Mouse (Mus musculus): ENCODE results near the gene Podn. TPM values are rescaled to one million over a fixed set of nuclear protein-coding genes. Genes with fewer than 3 reads are reported as not detected.

Podn gene
- total RNA-seq, 2 experiments from 2014 or later = 7.2 to 12.6 TPM

DNA sequence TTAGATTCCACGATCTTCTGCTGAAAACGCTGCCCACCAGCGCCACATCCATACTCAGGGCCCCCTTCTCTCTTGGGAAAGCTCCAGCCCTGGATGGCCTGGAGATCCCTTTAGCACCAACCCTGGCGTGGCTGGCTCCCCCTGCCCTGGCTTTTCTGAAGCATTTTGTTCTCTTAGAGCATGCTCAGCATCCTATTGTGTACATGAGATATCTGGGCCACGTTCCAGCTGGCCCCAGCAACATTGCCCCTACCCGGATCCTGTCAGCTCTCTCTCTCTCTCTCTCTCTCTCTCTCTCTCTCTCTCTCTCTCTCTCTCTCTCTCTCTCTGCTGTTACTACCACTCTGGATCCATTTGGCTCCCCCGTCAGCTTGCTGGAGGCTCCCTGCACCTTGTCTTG is 90.9 kb downstream of the Podn start:
- no peak for DNase-seq

DNA sequence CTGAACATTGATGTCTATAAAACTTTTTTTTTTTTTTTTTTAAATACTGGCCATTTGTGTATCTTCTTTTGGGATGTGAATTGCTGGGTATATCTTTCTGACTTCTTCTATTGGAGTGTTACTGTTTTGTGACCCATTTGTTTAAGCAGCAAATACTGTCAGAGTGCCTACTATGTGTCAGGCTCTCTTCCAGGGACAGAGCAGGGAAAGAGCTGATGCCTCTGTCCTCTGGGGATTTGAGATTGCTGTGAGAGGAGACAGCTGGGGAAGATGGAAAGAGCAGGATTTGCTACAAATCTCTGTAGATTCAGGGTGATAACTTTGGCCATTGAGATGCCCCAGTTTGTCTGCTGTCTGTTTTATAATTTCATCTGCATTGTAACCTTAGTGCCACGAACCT is 96.9 kb downstream of the Podn start:
- no peak for DNase-seq

DNA sequence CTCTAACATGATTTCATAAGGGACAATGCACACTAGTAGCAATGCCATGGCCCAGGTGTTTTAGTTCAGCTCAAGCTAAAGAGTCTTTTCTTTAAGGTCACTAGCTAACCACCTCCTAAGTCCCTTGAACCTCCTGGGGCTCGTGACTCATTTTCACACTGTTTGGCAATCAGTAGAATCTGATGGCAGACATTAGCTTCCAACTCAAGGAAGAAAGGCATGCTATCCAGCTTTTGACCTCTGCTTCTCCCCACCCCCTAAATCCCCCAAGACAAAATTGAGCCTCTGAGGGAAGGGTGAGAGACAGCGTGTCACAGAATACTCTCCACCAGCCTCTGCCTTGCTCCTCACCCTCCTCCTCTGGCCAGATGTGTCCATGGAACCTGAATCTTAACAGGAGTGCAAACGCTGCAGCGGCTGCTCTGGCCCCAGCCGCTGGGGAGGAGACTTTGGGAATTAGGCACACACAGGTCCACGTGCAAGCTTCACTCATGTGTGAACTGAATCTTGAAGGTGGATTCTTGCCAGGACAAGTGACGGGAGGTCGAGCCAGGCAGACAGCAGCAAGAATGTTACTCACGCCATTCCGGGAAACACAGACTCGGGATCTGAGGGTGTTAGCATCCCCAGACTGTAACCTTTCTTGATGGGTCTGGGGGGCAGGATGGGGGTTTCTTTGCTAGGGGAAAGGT is 97.5 kb downstream of the Podn start:
- peak; percentile 74 for DNase-seq

DNA sequence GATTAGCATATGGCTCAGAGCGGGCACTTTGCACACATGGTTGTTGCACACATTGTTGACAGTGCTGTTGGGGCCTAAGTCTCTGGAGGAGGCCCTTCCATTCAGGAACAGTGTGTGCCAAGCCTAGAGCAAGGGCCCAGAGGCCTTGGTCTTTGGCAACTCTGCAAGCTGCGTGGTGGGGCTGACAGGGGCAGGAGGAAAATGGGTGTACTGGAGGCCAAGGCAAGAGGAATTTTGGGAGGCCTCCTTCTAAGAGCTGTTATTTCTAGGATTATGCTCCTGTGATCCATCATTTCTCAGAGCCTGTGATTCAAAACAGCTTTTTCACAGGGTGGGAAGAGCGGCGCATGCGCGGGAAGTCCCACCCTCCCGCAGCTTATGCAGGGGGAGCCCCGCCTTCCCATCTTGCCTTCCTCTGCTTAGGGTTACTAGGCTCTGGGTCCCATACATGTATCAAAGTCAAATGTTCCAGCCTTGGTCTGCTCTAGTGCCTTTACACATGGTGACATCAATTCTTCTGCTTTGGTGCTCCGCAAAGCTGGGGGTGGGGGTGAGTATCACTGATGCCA is 99.7 kb downstream of the Podn start:
- DNase-seq = no peak

DNA sequence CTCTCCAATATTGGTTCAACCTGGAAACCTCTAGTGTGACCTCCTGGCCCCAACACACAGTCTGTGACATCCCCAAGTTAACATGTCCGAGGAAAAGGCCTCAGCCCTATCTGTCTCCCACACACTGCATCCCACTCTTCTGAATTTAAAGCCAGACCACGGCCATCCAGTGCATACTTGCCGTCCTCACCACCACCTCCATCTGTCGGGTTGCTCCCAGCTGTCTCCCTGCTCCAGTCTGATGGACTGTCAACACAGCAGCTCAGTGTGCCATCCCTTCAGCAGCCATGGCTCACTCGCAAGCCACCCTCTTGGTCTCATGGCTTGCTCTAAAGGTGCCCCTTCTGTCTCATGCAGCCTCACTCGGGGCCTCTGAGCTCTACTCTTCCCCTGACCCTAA is 100.5 kb downstream of the Podn start:
- no peak for DNase-seq

DNA sequence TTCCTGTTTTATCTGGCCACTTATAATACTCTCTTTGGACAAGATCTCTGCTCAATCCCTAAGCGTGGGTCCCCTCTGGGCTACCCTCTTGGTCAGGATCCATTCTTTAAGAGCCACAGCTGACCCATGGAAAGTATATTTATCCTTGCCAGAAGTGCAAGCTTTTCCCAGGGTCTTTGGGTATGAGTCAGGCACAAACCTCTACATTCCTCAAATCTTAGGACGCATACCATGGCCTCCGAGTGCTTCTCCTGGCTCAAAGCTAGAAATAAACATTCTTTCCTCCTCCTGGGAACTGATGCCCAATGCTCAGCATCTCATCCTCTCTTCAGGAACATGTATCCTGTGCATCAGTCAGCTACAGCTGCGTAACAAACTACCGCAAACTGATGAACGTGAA is 101.2 kb downstream of the Podn start:
- no peak for DNase-seq

DNA sequence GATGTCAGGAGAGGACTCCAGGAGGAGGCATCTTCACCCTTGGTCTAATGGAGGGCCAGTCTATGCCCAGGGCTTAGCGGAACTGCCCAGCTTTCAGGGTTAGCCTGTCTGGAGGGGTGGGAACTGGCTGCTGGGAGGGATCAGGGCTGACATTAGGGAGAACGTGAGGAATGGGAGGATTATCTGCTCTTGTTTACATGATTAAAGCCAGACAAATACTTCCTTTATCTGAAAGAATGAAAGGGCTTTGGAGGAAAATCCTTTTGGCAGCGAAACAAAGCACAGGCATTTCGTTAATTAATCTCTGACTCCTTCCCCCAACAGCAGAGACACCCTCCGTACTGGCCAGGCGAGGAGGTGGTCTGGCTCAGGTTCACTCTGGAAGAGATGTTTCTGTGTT is 104.4 kb downstream of the Podn start:
- no peak for DNase-seq

DNA sequence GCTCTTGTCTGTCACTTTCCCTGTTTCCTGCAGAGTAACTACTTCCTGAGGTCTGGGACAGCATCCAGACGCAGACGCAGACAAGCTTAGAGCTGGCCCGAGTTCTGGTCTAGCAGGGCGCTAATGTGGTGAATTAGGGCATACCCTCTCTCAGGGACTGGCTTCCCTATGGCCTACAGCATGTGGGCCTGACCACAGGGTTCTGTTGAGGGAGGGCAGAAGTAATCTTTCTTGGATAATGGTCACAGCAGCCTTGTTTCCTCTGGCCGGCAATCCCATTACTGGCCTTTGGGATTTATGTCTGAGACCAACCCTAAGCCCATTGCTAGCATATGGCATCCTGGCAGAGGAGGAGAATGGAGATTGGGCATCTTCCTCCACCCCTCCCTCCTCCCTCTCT is 105.4 kb downstream of the Podn start:
- DNase-seq = no peak

DNA sequence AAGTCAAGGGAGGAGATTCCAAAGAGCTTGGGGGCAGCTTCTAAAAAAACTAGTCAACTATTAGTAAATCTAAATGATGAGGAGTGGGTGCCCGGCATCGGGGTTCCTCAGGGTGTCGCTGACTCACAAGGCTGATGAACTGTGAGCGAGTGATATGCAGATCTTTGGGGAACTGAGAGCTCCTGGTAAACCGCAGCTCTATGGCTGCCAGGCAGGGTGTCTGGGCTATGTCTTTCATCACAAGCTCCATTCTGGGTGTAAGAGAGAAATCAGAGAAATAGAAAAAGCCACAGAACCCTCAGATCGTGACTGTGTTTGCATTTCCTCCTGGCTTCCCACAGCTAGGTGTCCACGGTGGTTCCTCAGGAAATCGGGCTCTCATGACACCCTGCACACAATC is 107.3 kb downstream of the Podn start:
- no peak for DNase-seq

DNA sequence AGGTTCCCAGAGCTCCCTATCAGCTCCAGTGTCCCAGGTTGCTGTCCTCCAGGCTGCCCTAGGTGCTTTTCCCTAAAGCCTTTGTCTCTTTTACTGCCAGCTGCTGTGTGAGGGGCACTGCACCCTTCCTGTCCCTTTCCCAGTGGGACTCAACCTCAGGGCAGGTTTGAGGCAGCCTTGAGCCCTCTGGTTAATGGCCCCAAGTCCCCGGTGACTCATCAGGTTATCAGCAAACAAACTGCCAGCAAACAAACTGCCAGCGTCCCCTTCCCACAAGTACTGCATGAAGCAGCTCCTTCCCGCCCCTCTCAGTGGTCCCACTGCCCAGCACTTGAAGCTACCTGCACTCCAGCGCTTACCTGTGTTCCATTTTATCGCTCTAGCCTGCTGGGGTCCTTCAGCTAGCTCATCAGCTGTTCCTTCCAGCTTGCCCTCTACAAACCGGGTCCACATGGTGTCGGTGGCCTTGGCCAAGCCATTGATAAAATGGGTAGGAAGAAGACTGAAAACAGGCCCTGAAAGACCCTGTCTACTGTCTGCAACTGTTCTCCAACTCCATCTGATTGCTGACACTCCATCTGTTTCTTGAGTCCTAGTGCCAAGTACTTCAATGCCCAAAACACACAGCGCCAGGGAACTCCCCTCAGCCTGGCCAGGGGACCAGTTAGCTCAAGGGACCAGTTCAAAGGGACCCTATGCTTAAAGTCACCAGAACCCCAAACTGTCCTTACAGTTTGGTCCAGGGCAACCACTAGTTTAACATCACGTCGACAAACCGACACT is 109.7 kb downstream of the Podn start:
- DNase-seq = no peak

DNA sequence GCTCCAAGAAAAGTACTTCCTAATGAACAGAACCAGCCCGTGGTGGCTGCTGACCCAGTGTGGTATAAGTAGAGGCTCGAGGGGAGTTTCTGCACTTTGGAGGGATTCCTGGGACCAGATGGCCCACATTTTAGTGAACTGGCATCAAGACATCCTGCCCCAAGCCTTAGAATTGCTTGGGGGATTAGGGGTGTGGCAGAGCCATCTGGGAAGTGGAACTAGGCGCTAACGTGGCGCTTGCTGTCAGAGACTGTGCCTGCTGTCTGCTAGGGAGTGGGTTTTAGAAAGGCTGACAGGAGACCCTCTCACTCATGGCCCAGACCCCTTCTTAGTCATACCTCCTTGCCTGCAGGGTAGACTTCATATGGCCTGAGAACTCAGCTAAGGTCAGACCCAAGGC is 110.4 kb downstream of the Podn start:
- DNase-seq = no peak

DNA sequence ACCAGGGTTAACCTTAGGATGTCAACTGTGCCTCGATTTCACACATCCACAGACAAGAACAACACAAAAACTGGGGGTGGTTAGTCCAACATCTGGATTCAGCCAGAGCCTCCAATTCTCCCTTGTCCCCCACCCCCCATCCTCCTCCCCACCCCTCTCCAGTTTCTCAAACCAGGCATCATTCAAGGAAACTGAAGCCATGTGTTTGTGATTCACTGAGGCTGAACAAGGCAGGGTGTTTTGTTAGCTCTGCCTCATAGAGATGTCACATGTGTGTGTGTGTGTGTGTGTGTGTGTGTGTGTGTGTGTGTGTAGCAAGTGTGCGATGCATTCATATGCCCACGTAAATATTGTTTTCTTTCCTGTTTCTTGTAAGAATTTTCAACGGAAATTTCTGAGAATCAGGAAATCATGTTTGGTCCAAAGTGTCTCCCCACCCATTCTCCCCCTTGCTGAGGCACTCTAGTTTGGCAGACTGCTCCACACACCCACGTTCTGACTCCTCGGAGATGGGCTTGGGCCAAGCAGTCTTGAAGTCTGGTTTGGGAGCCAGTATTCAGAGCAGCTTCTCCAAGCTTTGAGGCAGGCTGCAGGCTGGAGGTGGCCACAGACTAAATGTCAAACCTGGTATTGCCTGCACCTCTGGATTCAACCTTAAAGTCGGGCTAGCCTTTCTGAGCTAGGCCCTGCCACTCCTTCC is 111.8 kb downstream of the Podn start:
- DNase-seq = peak; percentile 80

DNA sequence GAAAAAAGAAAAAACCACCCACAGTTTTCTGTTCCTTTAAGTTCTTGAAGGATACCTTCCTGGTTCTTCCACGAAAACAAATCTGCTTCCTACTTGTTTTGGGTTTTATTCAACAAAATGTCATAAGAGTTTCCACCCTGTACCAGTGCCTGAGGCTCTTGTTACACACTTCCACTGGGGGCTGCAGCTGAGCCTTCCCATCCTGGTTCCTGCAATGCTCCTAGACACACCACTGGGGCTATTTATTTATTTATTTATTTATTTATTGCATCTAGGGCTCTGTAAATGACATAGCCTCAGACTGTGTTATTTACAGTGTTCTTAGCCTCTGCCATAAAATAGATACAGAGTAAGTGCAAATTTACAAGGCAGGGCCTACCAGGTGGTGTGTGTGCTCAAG is 112.5 kb downstream of the Podn start:
- DNase-seq = no peak

DNA sequence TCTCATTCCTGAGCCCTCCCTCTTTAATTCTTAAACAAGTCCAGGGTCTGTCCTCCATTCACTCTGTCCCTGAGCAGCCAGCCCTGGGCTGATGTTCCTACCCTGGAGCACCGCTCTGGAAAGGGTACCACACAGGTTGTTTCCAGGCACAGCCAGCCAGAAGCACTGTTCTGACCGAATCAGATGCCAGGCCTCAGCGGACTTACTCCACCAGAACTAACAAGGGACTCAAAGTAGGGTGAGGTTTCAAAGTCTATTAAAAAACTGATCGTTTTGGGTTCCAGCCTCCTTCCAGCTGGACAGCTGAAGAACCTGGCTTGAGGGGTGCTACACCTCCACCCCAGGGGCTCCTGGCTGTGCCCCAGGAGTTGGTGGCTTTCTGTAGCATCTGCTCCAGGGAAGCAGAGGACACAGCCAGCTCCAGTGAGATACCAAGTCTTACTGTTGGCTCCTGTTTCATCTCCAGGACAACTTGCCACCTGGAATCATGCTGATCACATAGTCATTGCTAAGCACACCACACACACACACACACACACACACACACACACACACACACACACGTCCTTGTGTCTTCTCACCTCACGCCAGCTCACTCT is 116.1 kb downstream of the Podn start:
- DNase-seq = no peak

DNA sequence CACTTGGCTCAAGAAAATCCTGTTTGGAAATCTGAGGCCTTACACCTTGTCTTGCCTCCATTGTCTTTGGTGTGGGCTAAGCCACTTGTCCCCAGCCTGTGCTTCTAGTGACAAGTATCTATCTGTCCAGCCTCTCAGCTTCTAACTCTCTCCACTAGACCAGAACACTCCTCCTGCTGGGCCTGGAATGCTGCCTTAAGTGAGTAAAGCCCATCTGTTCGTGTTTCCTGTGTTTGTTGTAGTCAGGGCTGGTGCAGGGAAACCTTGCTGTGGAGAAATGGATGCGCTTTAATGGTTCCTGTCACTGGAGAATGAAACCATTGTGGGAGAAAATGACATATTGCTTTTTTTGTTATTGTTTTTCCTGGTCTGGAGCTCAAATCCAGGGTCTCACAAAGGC is 116.7 kb downstream of the Podn start:
- no peak for DNase-seq

DNA sequence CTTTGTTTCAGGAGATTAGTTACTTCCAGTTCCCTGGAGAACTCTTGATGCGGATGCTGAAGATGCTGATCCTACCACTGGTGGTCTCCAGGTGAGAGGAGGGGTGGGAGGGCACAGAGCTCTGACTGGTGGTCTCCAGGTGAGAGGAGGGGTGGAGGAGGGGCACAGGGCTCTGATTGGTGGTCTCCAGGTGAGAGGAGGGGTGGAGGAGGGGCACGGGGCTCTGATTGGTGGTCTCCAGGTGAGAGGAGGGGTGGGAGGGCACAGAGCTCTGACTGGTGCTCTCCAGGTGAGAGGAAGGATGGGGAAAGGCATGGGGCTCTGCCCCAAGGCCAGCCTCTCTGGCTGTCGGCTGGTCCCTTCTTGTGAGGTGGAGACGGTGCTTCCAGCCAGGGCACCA is 118.7 kb downstream of the Podn start:
- no peak for DNase-seq

DNA sequence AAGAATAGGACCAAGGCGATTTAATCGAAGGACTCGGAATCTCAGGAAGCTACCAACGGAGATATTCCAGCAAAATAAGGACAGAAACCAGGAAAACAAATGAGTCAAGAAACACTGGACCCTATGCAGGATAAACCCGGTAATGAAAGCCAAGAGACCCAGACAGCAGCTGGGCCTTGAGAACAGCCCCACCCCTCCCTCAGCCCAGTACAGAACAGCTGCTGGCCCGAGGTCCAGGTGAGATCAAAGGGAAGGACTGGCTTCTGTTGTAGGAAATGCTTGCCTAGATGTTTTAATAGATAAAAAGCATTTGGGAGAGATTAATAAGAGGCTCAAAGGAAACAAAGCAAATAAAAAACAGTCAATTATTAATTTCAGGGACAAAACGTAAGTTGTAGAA is 121.2 kb downstream of the Podn start:
- DNase-seq = peak; percentile 48

DNA sequence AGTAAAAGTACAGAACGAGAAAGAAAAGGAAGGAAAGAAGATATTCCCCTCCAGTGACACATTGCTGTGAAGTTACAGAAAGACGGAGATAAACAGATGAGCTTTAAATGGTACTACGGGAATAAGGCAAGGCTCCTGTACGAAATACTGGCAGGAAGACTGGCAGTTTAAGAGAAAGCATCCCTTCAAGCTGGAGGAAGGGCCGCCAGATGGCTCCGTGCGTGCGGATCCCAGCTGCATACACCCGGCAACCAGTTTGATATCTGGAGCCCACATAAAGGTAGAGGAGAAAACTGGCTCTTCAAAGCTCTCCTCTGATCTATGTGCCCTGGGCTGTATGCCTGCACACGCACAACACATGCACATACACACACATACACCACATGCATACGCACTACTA is 121.7 kb downstream of the Podn start:
- peak; percentile 3 for DNase-seq

DNA sequence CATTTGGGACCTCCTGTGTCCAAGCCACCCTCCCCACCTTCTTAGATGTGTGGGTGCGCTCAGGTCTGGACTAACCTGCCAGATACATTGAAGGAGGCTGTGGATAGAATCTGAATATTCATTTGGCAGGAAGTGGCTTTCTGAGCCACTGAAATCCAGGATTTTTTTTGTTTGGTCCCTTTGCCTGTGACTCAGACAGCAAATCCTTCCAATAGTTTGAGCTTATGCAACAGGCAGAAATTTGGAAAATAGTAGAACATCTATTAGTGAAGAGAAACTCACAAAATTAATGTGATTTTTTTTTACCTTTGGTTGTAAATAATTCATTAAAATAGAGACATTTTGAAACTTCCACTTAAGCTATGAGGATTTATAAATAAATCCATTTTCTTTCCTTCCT is 125.1 kb downstream of the Podn start:
- DNase-seq = no peak

DNA sequence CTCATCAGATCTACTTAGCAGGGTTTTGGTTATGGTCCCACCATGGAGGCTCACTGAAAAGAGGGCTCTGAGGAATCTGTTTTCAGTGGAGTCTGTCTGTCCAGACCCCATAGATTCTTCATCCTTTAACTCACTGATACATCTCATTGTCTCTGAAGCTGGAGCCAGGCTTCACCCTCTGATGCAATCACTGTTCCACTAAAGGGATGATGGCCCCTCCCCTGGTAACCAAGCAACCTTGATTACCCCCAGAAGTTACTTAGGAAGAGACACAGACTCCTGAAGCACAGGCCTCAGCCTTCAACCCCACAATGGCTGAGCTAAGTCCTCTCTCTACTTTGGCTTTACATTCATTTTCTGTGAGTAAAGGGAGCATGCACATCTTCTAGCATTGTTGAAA is 126.5 kb downstream of the Podn start:
- DNase-seq = peak; percentile 50

DNA sequence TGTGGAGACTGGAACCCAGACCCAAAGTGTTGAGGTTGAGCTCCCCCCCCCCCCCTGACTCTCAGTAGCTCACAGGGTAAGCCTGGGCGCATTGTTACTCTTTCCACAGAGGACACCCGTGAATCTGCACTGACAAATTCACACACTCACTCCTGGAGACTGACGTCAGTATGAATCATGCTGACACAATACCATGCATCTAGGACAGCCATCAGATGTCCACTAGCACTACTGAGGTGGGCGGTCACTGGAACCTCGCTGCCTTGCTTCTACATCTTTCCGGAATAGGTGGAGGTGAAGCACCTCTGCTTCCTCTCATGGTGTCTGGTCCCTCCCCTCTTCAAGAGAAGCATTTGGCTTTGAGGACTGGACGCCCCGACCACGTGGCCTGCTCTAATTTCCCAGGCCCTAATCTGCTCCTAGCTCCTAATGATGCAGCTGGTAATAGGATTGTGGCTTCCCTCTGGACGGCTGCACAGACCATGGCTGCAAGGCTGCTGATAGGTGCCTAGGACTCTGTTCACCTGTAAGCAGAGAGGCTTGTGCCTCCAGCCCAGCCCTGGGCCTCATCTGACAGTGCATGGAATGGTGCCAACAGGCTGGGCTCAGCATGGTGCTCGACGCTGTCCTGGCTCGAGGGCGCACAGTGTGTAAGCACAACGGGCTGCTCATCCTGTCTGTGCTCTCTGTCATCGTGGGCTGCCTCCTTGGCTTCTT is 128.1 kb downstream of the Podn start, which contains the start of gene Slc1a7:
Slc1a7 (plus strand) TSS at position 367 of the 717 bp plus-strand sequence.
- DNase-seq = no peak

Data from gastrocnemius, postnatal 25 days (tissue).